Mouse (Mus musculus) kidney, postnatal 10 days (tissue): ENCODE data around the gene Bcl2l13.
"Not testable (repeated sequence)": the region's sequence is repeated elsewhere in the genome, so short reads cannot be mapped to it uniquely, and the experiment has no call there.

Source experiments
- DNase-seq: peaks from one replicate; pipeline ENCODE4 v3.0.0; 2021; ENCODE audit warnings: mixed read lengths

Gene Bcl2l13

GRCm38 (mm10) chr6:120835474-120836374 is at the start of gene Bcl2l13:
Gene Bcl2l13 (plus strand): TSS chr6:120836212.
- peak; percentile 98 for DNase-seq

DNA sequence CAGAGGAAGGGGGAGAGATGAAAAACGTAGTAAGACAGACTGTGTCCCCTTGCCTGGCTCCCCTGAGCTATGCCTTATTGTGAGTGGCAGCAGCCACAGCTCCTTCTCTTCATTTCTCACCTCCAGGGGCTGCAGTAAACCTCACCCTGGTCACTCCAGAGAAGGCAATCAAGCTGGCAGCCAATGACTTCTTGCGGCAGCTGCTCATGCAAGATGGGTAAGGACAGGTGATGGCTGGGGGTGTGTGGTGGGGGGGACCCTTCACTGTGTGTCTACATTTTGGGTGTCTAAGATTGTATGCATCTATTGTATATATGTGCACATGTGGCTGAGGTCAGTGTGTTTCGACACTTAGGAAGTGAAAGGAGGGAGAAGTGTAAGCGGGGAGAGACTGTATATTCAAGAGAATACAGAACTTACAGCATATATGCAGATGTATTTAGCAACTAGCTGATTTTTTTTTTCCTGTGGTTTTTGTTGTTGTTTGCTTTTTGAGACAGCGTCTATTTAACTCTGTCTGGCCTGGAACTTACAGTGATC is 47.9 kb upstream of the Bcl2l13 start:
- DNase-seq, result no peak

DNA sequence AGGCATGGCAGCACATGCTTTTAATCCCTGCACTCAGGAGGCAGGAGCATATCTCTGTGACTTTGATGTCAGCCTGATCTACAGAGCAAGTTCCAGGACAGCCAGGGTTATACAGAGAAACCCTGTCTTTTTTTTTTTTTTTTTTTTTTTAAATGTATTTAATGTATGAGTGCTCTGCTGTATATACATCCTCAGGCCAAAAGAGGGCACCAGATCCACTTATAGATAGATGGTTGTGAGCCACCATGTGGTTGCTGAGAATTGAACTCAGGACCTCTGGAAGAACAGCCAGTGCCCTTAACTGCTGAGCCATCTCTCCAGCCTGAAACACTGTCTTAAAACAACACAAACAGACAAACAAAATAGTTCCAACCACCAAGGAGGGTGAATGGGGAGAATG is 47.1 kb upstream of the Bcl2l13 start:
- DNase-seq, result no peak

- no peak for DNase-seq
These were observed 45.9 kb upstream of the Bcl2l13 start for GRCm38 (mm10) chr6:120790153-120790552.

GRCm38 (mm10) chr6:120790717-120791116 is 45.3 kb upstream of the Bcl2l13 start:
- no peak for DNase-seq

- DNase-seq, result no peak
These were observed 43.1 kb upstream of the Bcl2l13 start for GRCm38 (mm10) chr6:120792947-120793346.

GRCm38 (mm10) chr6:120795422-120796086 is 40.5 kb upstream of the Bcl2l13 start:
- DNase-seq, result no peak

DNA sequence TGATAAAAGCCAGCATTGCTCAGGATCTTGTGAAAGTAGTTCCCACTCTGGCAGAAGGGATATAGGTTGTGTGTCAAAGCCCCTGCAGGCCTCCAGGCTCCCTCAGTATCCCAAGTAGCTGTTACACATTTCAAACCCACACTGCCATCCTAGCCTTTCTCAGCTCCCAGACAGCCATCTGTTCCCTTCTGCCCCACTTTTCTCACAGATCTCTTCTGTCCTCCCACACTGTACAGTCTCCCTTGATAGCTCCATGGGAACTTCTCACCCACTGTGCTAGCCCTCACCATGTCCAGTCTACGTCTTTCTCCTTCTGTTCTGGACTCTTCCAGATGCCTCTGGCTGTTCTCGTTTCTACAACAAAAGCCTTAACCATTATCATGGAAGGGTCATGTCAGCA is 39.9 kb upstream of the Bcl2l13 start:
- no peak for DNase-seq

DNA sequence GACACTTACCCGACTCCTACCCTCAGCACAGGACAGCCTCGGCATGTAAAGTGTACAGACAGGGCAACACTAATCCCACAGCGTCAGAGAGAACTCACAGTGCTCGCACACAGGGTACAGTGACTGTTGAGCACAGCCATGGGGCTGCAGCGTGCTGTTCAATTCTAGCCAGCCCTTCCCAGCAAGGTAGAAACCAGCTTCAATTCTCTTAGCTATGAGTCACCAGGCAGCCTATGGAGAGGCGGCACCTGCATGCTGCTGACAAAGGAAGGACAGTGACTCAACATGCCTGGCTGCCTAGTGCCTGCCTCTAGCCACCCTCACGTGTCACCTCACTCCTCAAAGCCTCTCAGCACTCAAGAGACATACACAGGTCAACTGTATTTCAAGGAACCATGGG is 38.0 kb upstream of the Bcl2l13 start:
- DNase-seq, result no peak

- no peak for DNase-seq
These were observed 37.1 kb upstream of the Bcl2l13 start for GRCm38 (mm10) chr6:120798905-120799304.

GRCm38 (mm10) chr6:120799581-120800041 is 36.4 kb upstream of the Bcl2l13 start:
- DNase-seq, result no peak

DNA sequence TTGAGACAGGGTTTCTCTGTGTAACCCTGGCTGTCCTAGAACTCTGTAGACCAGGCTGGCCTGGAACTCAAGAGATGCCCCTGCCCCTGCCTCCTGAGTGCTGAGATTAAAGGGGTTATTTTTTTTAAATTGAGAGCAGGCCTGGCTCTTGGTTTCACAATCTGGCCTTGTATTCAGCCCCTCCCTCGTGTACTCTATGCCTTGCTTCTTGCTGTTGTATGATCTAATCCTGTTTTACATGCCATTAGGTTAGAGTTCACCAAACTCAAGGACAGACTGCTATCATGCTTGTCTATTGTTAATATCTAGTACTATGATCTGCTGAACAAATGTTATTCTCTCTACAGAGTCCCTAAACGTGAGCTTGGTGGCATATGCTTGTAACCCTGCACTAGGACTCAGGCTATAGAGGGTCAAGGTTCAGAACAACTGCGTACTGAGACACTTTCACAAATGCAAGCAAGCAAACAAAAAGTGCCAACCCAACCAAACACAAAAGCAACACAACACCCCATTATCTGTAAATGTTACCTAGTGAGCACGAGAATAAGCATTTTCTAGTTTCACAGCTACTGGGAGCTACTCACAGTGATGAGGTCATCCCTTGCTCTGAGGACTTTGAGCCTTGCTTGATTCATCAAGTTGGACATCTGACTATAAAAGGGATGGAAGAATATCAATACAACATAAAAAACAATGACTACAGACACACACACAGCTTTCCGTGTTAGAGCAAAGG is 28.8 kb upstream of the Bcl2l13 start:
- no peak for DNase-seq

GRCm38 (mm10) chr6:120807738-120808081 is 28.3 kb upstream of the Bcl2l13 start:
- no peak for DNase-seq

- DNase-seq, result not testable (repeated sequence)
These were observed 24.0 kb upstream of the Bcl2l13 start for GRCm38 (mm10) chr6:120811999-120812398.

- DNase-seq, result peak; percentile 22
These were observed 16.7 kb upstream of the Bcl2l13 start for GRCm38 (mm10) chr6:120819294-120819693.

DNA sequence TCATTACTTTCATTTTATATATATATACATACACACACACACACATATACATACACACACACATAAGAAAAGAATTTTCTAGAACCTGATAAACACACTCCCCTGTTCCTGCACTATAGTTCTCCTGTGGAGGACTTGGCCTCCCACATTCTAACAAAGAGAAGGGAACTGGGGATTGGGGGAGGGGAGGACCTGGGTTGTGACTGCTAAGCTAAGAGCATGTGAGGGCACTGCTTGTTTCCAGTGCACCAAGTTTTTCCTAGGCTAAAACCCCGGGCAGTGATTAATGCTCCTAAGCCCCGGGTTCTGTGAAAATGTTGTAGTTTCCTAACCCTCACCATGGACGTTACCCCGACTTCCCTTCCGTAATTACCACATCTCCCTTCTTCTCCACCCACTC is 15.9 kb upstream of the Bcl2l13 start:
- DNase-seq, result peak; percentile 45

- no peak for DNase-seq
These were observed 15.1 kb upstream of the Bcl2l13 start for GRCm38 (mm10) chr6:120820941-120821340.

DNA sequence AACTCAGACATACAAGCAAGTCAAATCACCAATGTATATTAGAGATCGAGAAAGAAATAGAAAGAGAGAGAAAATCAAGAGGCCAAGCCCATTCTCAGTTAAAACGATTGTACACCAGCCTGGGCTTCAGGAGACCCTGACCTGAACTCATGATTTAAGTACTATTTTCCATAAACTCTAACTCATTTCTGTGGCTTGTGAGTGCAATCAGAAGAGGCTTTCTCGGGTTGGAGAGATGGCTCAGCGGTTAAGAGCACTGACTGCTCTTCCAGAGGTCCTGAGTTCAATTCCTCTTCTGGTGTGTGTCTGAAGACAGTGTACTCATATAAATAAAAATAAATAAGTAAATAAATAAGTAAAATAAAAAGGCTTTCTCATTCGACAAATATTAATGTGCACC is 14.3 kb upstream of the Bcl2l13 start:
- no peak for DNase-seq

- peak; percentile 94 for DNase-seq
These were observed 13.6 kb upstream of the Bcl2l13 start, which contains the start of gene Atp6v1e1 for GRCm38 (mm10) chr6:120822307-120822928. Gene Atp6v1e1 (minus strand): TSS chr6:120822793.

DNA sequence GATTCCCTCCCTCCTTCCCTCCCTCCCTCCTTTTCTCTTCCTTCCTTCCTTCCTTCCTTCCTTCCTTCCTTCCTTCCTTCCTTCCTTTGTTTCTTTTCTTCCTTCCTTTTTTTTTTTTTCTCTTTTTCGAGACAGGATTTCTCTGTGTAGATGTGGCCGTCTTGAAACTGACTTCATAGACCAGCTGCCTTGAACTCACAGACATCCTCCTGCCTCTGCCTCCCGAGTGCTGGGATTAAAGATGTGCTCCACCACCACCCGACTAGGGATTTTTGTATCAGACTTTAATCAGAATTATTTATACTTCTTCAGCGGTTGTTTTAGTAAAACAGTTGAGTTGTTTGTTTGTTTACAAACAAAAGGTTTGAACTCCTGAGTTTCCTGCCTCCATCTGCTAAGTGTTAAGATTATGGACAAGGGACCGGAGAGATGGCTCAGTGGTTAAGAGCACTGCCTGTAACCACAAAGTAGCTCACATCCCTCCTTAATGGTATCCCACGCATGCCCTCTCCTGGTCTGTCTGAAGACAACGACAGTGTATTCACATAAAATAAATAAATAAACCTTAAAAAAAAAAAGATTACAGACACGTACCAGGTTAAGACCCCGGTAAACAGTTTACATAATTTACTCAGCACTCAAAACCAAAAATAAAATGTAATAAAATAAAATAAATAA is 12.9 kb upstream of the Bcl2l13 start:
- DNase-seq, result no peak

DNA sequence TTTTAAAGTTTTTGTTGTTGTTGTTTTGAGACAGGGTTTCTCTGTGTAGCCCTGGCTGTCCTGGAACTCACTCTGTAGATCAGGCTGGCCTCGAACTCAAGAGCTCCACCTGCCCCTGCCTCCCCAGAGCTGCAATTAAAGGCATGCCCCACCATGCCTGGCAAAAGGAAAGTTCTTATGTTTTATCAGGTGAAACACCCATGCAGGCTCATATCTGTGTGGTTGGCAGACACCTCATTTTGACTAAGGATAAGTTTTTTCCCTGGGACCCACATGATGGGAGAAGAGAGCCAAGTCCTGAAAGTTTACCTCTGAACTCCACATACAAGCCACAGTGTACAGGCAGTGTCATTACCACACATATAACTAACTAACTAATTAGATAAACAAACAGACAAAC is 6.0 kb upstream of the Bcl2l13 start:
- DNase-seq, result no peak
